Mouse (Mus musculus) thymus, adult 2 months (tissue): Measurements from ENCODE around the gene Map3k9. TPM values are rescaled to one million over a fixed set of nuclear protein-coding genes. Genes with fewer than 3 reads are reported as not detected.

ENCODE experiments used
- DNase-seq: peaks from one replicate; pipeline ENCODE4 v3.0.0; 2021
- H3K27ac ChIP-seq: fragments of 200-500 bp; 2 replicates; pipeline ENCODE4 v1.5.1; 2012; ENCODE audit warnings: low read length, control low read depth; ENCODE audit not compliant: control insufficient read depth, insufficient read depth
- H3K27me3 ChIP-seq: fragments of 200-500 bp; 2 replicates; pipeline ENCODE4 v1.6.1; 2012; ENCODE audit warnings: mild to moderate bottlenecking, low read length, moderate library complexity, mixed read lengths; ENCODE audit not compliant: control insufficient read depth, insufficient read depth
- H3K36me3 ChIP-seq: fragments of 200-500 bp; 2 replicates; pipeline ENCODE4 v1.6.1; 2012; ENCODE audit warnings: mild to moderate bottlenecking, low read length, moderate library complexity; ENCODE audit not compliant: control insufficient read depth, insufficient read depth
- H3K4me1 ChIP-seq: fragments of 200-500 bp; replicated peaks from 2 replicates; pipeline ENCODE4 v1.6.1; 2012; ENCODE audit warnings: low read length; ENCODE audit not compliant: control insufficient read depth, insufficient read depth
- H3K4me3 ChIP-seq: fragments of 200-500 bp; 2 replicates; pipeline ENCODE4 v1.5.1; 2012; ENCODE audit warnings: mild to moderate bottlenecking, low read length, control low read depth, moderate library complexity; ENCODE audit not compliant: control insufficient read depth, insufficient read depth
- CTCF ChIP-seq: fragments of 200-500 bp; IDR thresholded peaks from 2 replicates; pipeline ENCODE4 v1.5.1; 2012; ENCODE audit warnings: mild to moderate bottlenecking, control low read depth, low read length, moderate library complexity, borderline replicate concordance; ENCODE audit not compliant: control insufficient read depth, poor library complexity, insufficient read depth; ENCODE audit errors: extremely low read depth
- POLR2A ChIP-seq: fragments of 200-500 bp; IDR thresholded peaks from 2 replicates; pipeline ENCODE4 v1.6.1; 2012; ENCODE audit warnings: mild to moderate bottlenecking, low read length, control low read depth, moderate library complexity; ENCODE audit not compliant: control insufficient read depth, poor library complexity, insufficient read depth; ENCODE audit errors: extremely low read depth
- WGBS: fragments of 180-500 bp; shearing (Covaris S2); methylation state at CpG from one replicate; pipeline ENCODE4 v1.1.7; 2018; 5-methylcytosine and 5-hydroxymethylcytosine counted together
- polyA plus RNA-seq: library from polyadenylated mRNA; depleted of rRNA; stranded (reverse); fragments of >200 nt; gene quantifications from 2 replicates; pipeline ENCODE4 v1.2.3, GENCODE M21; 2012

Gene Map3k9
- polyA plus RNA-seq, 1 experiment, result 1.1 TPM

- no peaks in the 10 kb centered on the region for H3K27me3 ChIP-seq
- no peak overlapping the region for H3K27ac ChIP-seq
- TF ChIP-seq POLR2A (no peak), CTCF (no peak)
- peaks cover 18% of the 10 kb centered on the region for H3K4me1 ChIP-seq
- 96% methylated on average over 5 of the region's 5 CpGs for WGBS
- no peaks in the 10 kb centered on the region for H3K36me3 ChIP-seq
- DNase-seq, result no peak
- H3K4me3 ChIP-seq, result no peak overlapping the region
Measured at GRCm38 (mm10) chr12:81806114-81806513, 25.1 kb upstream of the Map3k9 start.

- Histone ChIP-seq H3K36me3 (no peaks in the 10 kb centered on the region), H3K27me3 (no peaks in the 10 kb centered on the region), H3K4me3 (no peak overlapping the region), H3K4me1 (peaks cover 12% of the 10 kb centered on the region), H3K27ac (no peak overlapping the region)
- WGBS, result 95% methylated on average over 7 of the region's 7 CpGs
- no peak for DNase-seq
- TF ChIP-seq CTCF (no peak), POLR2A (no peak)
Measured at GRCm38 (mm10) chr12:81803803-81804202, 22.8 kb upstream of the Map3k9 start.

- H3K27ac ChIP-seq, result no peak overlapping the region
- no peak for DNase-seq
- no peaks in the 10 kb centered on the region for H3K36me3 ChIP-seq
- WGBS, result 97% methylated on average over 3 of the region's 3 CpGs
- H3K4me1 ChIP-seq, result peaks cover 12% of the 10 kb centered on the region
- H3K4me3 ChIP-seq, result no peak overlapping the region
- no peaks in the 10 kb centered on the region for H3K27me3 ChIP-seq
- TF ChIP-seq POLR2A, result no peak
- no peak for TF ChIP-seq CTCF
Measured at GRCm38 (mm10) chr12:81803016-81803415, 22.0 kb upstream of the Map3k9 start.

GRCm38 (mm10) chr12:81801134-81801533, 20.2 kb upstream of the Map3k9 start:
- TF ChIP-seq POLR2A (no peak), CTCF (no peak)
- Histone ChIP-seq H3K36me3 (no peaks in the 10 kb centered on the region), H3K4me1 (peaks cover 3% of the 10 kb centered on the region; the same call in 1 of the 2 replicates), H3K4me3 (no peak overlapping the region), H3K27me3 (no peaks in the 10 kb centered on the region), H3K27ac (no peak overlapping the region)
- DNase-seq, result no peak
- 81% methylated on average over 9 of the region's 9 CpGs for WGBS

GRCm38 (mm10) chr12:81796541-81796940, 15.6 kb upstream of the Map3k9 start:
- H3K27ac ChIP-seq, result no peak overlapping the region
- H3K27me3 ChIP-seq, result no peaks in the 10 kb centered on the region
- no peak overlapping the region for H3K4me3 ChIP-seq
- peaks cover 23% of the 10 kb centered on the region for H3K4me1 ChIP-seq
- peak; percentile 85 for DNase-seq
- no peaks in the 10 kb centered on the region for H3K36me3 ChIP-seq
- TF ChIP-seq CTCF, result no peak
- TF ChIP-seq POLR2A, result no peak
- 6% methylated on average over 7 of the region's 7 CpGs for WGBS

- peak; percentile 21 for DNase-seq
- Histone ChIP-seq H3K36me3 (no peaks in the 10 kb centered on the region), H3K27me3 (no peaks in the 10 kb centered on the region), H3K27ac (peak overlapping the region; percentile 28; the same call in 1 of the 2 replicates), H3K4me3 (no peak overlapping the region), H3K4me1 (peaks cover 25% of the 10 kb centered on the region)
- no peak for TF ChIP-seq CTCF
- no peak for TF ChIP-seq POLR2A
- WGBS, result 29% methylated on average over 6 of the region's 6 CpGs
Measured at GRCm38 (mm10) chr12:81792511-81793218, 11.7 kb upstream of the Map3k9 start.

- 76% methylated on average over 2 of the region's 2 CpGs for WGBS
Measured at GRCm38 (mm10) chr12:81789499-81789898, 8.5 kb upstream of the Map3k9 start.

More at GRCm38 (mm10) chr12:81789499-81789898, 8.5 kb upstream of the Map3k9 start:
- H3K27me3 ChIP-seq, result no peaks in the 10 kb centered on the region
- no peak overlapping the region for H3K4me3 ChIP-seq
- peaks cover 25% of the 10 kb centered on the region for H3K4me1 ChIP-seq
- no peaks in the 10 kb centered on the region for H3K36me3 ChIP-seq
- DNase-seq, result no peak
- H3K27ac ChIP-seq, result no peak overlapping the region
- TF ChIP-seq CTCF (no peak), POLR2A (no peak)
